Mouse (Mus musculus) kidney, adult 10 weeks (tissue): Measurements from ENCODE around the gene Necap1. TPM values are rescaled to one million over a fixed set of nuclear protein-coding genes. Genes with fewer than 3 reads are reported as not detected.

ENCODE experiments used
- polyA plus RNA-seq: library from polyadenylated mRNA; stranded (reverse); fragments of 350-450 nt; fragmentation: Illumina TruSeq; extraction: RNeasy Lipid Tissue Mini Kit (QIAGEN cat#74804); gene quantifications from one replicate; pipeline ENCODE4 v1.2.3, GENCODE M21; 2014; ENCODE audit warnings: low read depth, low replicate concordance

Gene Necap1
- 53.0 TPM for polyA plus RNA-seq

GRCm38 (mm10) chr6:122873871-122874719 lies at the start of gene Necap1:
Gene Necap1, plus strand, starts transcription at chr6:122874474.

GRCm38 (mm10) chr6:122855955-122856354 lies 18.3 kb upstream of the Necap1 start, which contains the start of gene C3ar1:
Gene C3ar1, minus strand, starts transcription at chr6:122856161.

GRCm38 (mm10) chr6:122921451-122921850 lies 47.2 kb downstream of the Necap1 start, which contains the start of gene Clec4a1:
Gene Clec4a1, plus strand, starts transcription at chr6:122921848.

Other genes starting within 250 kb of the Necap1 start
- not detected for gene Dppa3, start 248.1 kb upstream of the Necap1 start, polyA plus RNA-seq
- gene Nanog, start 167.0 kb upstream of the Necap1 start, polyA plus RNA-seq, result not detected
- gene Slc2a3, start 72.8 kb upstream of the Necap1 start, polyA plus RNA-seq, result 0.57 TPM
- gene Foxj2, start 54.6 kb upstream of the Necap1 start, polyA plus RNA-seq, result 10.3 TPM
- 1.6 TPM for gene C3ar1, start 18.3 kb upstream of the Necap1 start, polyA plus RNA-seq
- gene Clec4a1, start 47.4 kb downstream of the Necap1 start, polyA plus RNA-seq, result 2.3 TPM
- 2.7 TPM for gene Clec4a3, start 78.0 kb downstream of the Necap1 start, polyA plus RNA-seq
- gene Clec4a4, start 115.9 kb downstream of the Necap1 start, polyA plus RNA-seq, result not detected
- 1.2 TPM for gene Clec4b1, start 175.5 kb downstream of the Necap1 start, polyA plus RNA-seq
- gene Clec4a2, start 232.0 kb downstream of the Necap1 start, polyA plus RNA-seq, result 3.2 TPM